Mouse (Mus musculus): ENCODE measurements around the gene Ptprs.

DNA sequence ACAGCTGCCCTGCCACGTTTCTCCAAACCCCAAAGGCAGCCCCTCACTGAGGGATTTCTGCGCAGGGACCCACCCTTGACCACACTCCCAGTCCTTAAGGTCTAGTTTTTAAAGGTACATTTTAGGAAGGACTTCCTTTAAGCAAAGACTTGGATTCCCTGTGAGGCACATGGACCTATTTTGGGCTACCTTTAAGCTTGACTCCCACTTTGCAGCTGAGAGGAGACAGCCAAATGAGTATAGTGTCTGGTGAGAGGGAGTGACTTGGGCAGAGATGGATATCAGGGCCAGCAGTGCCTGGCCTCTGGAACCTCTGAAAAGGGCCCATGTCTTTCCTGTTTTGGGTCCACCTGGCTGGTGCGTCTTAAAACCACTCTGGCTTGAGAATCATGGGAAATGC lies 50.3 kb downstream of the Ptprs start:
- TF ChIP-seq CTCF (IDR thresholded peaks at IDR 0.05; ENCODE audit: control insufficient read depth, insufficient read depth, insufficient replicate concordance, low read depth, low read length): no peak
- no peak for TF ChIP-seq POLR2A (IDR thresholded peaks at IDR 0.05; ENCODE audit: control insufficient read depth, low read depth, low read length)
